Mouse (Mus musculus) erythroblast, adult 5-6 weeks (primary cell): ENCODE results near the gene Apom. TPM values are rescaled to one million over a fixed set of nuclear protein-coding genes. Genes with fewer than 3 reads are reported as not detected.
A peak's percentile ranks its signal among the peaks of the same experiment; 100 is the strongest.

ENCODE experiments used
- ATAC-seq: replicated peaks from 2 replicates; pipeline ENCODE4 v1.8.0; 2016; ENCODE audit warnings: moderate number of reproducible peaks, mild to moderate bottlenecking, moderate TSS enrichment, inconsistent platforms; ENCODE audit not compliant: poor library complexity, low FRiP score, severe bottlenecking
- total RNA-seq, 2 experiments: library from RNA; stranded (forward) in 1 of 2; stranded (reverse) in 1 of 2; fragments of 150-400 nt in 1 of 2; fragments of 200-764, 138-1000 nt in 1 of 2; gene quantifications; 2 replicates each; pipeline versions ENCODE4 v1.2.3 to v1.2.4; 2015 to 2017; ENCODE audit warnings: low replicate concordance in 2 of 2

The Apom gene
- total RNA-seq, 2 experiments from 2014 or later = 0.94 TPM; not detected in 1

DNA sequence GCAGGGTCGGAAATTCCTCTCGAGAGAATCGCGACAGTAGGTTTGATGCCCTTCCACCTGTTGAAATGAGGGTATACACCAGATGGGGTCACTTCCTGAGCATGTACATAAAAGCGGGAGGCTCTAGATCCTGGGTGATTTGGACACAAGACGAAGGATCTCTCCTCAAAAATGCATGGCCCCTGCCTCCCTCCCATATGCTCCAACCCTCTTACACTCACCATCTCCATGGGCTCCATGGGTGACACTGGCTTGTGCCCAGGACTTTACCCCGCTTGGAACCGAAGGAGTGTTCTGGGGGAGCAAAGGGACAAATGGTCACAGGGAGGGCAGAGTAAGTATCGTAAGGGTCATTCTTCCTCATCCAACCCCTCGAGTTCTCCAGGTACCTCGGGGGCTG lies 29.6 kb upstream of the Apom start:
- ATAC-seq = no peak

DNA sequence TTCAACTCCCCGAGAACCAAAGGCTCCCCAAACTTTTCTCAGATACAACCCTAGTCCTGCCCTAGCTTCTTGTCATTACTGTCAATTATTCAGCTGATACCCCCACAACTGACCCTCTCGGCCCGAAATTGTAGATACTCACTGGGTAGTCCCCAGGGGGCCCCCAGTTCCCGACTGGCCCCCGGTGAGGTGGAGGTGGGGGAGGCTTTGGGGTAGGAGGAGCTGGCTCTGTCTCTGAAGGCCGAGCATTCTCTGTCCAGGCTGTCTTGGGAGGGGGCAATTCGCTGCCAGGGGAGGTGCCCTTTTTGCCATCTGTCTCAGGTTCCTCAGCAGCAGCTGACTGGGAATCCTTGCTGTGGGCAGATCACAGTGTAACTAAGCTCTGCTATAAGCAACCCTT lies 27.8 kb upstream of the Apom start:
- ATAC-seq = no peak

DNA sequence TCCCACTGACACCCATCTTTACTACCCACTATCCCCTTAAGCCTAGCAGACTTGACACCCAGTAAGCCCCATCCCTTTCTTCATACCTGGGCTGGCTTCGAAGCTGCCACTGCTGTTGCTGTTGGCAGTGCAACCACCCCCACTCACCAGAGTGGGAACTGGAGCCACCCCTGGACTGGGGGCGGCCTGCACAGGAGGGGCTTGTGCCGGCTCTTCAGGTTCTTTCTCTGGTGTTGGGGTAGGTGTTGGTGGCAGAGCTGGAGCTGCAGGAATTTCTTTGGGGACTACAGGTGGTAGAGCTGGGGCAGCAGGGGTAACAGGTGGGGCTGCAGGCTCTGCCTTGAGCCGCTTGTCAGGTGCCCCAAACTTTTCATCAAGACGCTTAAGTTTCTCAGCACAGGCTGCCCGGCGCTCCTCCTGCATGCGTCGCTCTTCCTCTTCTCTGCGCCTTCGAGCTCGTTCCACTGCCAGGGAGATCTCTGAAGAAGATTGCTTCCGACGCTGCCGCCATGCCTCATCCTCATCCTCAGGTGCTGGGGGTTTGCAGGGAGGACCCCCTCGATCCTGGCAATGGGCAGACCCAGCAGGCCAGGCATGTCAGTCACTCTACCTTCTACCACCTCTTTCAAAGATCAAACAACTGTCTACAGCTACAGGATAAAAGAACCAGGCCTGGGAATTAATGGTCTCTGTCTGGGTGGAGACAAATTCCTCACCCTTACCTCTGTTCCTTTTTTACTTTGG lies 27.2 kb upstream of the Apom start:
- ATAC-seq = no peak

DNA sequence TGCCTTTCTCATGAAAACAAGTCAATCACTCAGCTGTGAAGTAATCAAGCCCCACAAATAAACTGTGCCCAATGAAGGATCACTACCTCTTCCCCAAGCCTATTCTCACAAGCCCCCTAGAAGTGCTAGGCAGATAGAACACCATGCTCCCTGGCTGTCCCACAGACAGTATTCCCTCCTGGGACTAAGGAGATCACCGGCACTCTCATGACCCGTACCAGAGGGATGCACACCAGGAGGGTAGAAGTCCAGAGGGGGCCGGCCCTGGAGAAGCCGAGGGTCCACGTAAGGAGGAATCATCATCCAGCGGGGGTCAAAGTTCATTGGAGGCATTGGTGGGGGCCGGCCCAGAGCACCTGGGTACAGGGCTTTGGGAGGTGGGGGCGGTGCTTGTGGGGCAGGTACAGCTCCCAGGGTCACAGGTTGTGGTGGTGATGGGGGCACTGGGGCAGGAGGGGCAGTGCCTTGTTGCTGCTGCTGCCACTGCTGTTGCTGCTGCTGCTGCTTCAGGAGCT lies 25.9 kb upstream of the Apom start:
- ATAC-seq = no peak

DNA sequence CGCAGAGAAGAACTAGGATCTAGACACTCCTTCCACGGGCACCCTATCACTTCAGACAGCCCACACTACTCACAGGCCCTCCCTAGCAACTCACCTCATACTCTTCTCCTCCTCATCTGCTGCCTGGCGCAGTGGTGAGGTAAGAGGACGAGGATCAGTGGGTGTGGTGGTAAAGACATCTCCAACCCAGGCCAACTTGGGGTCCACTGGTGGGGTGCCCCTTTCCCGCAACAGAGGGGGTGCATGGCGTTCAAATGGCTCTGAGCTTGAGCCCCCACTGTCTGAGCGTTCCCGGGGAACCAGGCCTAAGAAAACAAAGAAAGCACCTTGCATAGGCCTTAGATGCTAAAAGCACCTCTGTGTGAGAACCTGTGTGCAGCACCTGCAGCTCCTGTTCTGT lies 25.4 kb upstream of the Apom start:
- ATAC-seq = no peak

DNA sequence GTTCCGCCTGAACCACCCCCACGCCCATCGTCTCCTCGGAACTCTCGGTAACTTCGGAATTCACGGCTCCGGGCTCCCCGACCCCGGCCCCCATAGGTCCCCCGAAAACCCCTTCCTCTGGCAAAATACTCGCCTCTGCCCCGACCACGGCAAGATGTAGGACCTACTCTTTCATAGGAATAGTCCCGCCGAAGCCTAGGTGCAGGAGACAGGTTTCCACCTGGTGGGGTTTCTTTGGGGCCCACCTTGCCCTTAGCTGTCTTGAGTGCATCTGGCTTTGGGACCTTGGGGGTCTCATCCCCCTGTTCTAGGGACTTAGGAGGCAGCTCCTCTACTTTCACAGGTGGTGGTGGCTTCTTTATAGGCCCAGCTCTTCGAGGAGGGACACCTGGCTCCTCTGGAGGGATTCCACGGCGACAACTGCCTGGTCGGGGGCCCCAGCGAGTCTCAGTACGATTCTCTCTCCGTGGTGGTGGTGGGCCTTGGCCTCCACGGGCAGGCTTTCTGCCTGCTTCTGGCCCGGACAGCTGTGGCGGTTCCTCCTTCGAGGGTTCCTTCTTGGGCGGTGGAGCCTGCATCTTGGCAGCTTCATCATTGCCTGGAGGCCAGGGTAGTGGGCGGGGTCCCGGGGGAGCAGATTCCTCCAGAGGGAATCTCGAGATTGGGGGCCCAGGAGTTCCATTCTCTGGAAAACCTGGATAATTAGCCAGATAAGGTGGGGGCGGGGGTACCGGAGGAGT lies 24.8 kb upstream of the Apom start:
- no peak for ATAC-seq

DNA sequence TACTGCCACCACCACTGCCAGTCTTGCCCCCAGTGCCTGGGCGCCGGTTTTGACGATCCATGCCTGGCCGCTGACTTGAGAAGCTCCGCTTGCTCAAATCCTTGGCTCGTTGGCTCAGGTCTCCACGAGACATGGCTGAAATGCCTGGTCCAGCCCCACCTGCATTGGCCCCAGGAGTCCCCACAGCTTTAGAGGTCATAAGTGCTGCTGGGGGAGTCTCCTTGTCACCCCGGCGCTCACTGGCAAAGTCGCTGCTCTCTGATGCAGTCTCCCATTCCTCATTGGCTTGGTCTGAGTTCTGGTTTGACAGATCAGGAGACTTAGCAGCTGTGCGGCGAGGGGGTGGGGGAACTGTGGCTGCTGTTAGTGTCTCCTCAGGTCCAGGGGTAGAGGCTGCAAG lies 23.6 kb upstream of the Apom start:
- ATAC-seq = no peak

DNA sequence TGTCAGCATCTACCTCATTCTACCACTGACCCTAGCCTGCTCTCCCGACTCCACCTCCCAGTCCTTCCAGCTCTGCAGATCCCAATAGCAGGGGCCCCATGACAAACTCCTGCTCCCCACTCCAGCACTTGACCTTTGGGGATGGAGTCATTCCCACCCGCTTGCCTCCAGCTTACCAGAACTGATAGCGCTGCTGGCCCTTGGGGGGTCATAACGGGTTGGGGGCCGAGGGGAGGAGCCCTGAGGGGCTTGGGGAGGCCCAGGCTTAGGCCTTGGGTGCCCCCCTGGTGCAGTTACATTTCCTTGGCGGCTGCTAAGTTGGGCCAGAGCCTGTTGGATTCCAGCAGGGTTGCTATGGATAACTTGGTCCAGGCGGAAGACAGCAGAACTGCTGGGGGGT lies 22.8 kb upstream of the Apom start:
- ATAC-seq = no peak

DNA sequence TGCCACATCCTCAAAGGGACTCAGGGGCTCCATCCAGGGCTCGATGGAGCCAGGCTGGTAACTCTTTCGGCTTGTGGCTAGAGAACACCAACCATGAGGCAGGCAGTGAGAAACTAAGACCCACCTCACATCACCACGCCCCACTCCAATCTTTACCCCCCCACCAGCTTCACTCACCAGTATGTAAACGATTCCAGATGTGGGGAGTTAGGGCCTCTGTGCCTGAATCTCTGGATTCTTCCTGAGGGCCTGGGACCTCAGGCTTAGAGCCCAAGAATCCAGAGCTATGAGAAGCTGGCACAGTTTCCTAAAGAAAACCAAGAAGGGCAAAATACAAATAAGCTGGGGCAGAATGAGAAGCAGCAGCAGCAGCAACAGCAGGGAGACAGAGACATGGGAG lies 22.1 kb upstream of the Apom start:
- ATAC-seq = no peak

DNA sequence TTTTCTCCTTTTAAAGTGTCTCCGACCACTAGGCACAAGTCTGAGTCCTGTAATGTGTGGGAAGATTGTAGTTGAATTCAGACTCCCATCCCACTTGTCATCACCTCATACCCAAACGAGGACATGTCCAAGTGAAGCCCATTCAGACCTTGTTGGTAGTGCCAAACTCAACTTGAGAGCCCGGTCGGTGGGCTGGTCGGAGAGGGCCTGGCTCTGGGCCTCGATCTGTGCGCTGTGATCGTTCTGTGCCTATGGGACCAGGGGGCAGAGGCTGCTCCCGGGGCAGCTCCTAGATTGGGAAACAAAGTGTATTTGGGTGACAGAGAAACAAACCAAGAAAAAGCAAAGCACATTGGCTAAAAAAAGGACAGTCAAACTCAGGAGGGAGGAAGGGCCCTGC lies 21.2 kb upstream of the Apom start:
- ATAC-seq = no peak

DNA sequence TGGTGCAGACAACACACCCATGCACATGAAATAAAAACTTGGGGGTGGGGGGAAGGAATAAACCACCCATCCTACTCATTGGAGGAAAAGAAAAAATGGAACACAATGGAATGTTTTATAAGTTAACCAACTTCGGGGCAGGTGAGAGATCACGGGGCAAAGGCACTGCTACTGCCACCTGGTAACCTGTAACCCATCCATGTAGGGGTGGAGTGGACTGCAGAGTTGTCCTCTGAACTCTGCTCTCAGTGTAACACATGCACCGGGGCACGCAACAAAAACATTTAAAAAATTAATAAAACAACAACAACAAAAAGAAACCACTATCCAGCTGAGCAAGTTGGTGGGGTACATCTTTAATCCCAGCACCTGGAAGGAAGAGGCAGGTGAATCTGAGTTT lies 20.3 kb upstream of the Apom start:
- ATAC-seq = no peak

DNA sequence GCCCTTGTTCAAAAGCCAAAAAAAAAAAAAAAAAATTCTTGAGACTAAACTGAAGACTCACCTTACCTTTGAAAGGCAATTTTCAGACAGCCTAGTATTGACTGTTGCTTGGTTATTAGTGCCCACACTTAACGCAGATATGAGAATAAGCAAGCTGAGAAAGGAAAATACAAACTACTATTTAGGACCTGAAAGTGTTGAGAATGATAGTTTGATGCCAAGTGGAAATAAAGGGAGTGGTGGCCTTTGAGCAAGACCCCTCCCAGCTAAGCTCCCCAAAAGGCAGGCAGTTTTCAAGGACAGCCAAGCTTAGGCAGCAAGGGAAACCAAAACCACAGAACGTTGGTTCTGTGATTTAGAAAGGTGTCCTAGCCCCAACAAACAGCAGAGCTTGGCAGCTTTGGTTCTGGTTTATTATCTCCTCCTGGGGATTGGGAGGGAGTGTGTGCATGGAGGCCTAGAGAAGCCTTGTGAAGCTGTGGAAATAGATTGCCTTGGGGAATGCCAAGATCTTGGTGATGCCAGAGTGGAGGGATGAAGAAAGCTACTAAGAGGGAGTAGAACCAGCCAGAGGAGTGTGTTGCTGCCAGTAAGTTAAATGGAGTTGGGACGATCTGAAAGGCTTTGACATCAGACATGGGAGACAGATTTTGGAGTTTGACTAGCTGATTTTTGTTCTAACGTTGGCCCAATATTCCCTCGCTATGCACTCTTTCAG lies 16.2 kb upstream of the Apom start:
- no peak for ATAC-seq

DNA sequence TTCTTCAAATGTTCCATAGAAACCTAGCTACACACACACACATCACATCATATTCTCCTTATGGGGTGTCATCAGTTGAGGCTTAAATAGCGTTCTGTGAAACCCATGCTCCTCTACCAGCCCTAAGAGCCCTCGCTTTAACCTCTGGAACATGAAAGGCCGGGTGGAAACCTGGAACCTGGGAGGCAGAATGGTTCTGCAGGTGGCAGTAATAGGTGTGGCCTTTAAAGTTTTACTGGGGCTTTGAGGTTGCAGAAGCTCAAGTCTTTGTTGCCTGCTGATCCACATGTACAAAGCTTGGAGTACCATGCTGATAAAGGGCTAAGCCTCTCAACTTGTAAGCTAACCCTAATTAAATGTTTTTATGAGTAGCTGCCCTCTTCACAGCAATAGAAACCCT lies 15.5 kb upstream of the Apom start:
- no peak for ATAC-seq

DNA sequence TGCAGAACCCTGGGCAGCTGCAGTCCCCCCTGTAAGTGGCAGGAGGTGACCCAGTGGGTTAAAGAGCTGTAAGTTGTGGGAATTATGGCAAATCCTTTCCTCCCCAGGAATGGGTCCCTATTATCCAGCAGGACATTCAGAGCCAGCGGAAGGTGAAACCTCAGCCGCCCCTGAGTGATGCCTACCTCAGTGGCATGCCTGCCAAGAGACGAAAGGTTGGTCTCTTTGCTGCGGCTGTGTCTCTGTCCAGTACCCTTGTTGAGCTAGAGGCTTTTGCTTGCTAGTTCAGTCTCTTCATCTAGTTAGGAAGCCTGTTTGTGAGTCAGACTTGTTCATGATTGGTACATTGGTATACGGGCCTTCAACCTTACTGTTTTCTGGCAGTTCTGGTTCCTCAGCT lies 14.3 kb upstream of the Apom start:
- ATAC-seq = no peak

DNA sequence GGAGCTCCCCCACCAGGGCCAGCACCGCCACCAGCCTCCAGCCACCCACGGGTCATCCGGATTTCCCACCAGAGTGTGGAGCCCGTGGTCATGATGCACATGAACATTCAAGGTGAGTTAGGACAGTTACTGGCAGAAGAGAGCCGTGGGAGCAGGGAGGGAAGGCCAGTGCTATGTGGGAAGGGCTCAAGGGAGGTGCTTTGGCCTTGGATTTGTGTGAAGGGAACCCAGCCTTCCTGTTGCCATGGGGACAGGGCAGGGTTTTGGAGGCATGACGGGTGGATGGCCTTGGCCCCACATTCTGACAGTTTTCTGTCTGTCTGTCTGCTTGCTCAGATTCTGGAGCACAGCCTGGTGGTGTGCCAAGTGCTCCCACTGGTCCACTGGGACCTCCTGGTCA lies 10.1 kb upstream of the Apom start:
- no peak for ATAC-seq

DNA sequence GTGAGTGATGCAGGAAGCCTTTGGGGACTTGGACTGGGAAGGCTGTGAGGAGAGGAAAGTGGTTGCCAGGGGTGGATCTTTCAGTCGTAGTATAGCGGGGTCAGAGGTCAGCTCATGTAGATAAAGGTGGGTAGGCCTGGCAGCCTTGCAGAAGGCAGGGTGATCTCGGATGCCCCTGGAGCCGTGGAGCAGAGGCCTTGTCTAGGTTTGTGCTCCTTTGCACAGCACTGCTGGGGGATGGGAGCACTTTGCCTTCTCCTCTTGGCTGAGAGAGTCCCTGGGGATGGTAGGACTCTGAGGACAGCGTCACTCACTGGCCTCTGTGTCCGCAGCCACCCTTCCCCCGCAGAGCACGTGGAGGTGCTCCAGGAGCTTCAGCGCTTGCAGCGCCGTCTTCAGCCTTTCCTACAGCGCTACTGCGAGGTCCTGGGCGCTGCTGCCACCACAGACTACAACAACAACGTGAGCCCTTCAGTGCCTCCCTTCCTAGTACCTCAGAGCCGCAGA lies 8.7 kb upstream of the Apom start:
- no peak for ATAC-seq

DNA sequence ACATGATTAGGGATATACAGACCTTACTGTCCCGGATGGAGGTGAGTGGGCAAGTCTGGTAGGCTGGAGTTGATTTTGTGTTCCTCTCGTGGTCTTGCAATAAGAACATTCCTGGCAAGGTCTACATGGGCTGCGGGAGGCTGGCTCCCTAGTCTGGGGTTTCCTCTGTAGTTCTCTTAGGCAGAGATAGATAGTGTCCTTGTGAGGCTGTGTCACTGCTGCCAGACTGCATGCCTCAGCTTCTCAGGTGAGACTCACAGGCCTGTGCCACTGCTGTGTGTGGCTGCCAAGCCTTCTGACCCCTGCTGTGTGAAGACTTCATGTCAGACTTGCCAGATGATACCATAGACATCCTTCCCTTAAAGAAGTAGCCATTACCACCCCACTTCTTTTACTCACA lies 7.4 kb upstream of the Apom start:
- no peak for ATAC-seq

DNA sequence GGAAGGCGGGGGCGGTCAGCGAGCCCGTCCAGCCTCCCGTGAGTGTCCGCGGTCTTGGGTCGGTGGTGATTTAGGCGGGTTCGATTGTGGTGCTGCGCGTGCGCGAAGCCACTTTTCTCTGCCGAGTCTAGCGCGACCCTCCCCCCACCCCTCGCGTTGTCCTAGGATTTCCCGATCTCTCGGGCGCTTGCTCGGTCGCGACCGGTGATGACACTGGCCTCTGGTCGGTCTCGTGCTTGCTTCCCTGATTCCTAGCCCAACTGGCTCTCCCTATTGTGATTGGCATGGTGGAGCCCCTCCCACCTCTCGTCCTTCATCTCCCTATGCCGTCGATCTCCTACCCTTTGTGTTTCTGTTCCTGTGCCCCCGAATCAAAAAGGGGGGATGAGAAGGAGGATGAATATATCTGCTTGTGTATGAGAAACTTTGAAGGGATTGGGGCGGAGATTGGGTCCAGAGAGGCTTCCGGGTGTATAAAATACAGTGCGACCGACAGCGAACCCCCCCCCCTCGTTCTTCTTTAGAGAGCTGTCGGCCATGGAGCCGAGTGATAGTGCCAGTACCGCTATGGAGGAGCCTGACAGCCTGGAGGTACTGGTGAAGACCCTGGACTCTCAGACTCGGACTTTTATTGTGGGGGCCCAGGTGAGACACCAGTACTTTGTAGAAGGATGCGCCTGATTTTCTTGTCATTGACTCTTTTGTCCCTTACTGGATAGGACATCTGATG lies 3.9 kb upstream of the Apom start:
- ATAC-seq = peak; percentile 60

DNA sequence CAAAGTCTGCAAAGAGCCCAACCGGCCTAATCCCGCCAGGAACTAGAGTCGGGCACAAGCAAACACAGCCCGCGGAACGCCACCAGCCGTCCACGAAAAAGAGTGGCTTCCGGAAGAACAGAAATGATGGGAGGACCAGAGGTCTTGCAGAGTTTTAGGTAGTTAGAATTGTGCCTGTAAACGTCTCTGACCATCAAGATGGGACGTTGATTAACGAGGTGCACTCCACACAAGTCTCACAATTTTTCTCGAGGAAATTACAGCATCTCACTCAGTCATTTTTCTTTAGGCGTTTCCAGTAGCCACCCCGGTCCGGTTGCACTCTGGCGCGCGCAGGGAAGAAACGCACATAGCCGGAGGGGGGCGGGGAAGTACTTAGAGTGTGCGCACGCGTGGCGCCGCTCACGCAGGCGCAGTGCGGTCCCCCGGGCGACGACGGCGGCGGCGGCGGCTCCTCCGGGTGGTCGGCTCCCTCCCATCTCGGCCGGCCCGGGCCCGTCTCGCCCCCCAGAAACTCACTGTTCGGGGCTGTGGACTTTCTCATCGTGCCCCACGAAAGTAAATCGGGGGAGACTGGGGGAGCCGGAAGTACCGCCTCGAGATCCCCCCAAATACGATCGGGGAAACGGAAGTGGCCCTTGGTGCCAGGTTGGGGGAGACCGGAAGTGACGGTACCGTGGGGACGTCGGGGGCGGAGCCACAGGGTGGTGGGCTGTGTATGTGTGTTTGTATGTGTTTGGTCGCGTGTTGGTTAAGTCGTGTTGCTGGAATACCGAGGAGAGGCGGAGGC lies 3.1 kb upstream of the Apom start, which contains the start of gene Bag6:
Gene Bag6, plus strand, starts transcription at position 378 of the 790 bp plus-strand sequence.
- ATAC-seq = peak; percentile 90
